In genomic region chr1:119420984-119421575, GRCm38 (mm10) we compare ENCODE assay signal across 8 mouse cellular contexts. TPM values are rescaled to one million over a fixed set of nuclear protein-coding genes. Genes with fewer than 3 reads are reported as not detected.
DNase-seq lines count a peak whose midpoint lies in the region; ATAC-seq lines count a peak whose summit lies in the region.

No protein-coding gene starts in this region.

- DNase-seq in right cerebral cortex, postnatal 4 days: peak; percentile 40
- DNase-seq in right cerebral cortex, adult 18-20 months: no peak
- peak; percentile 36 for DNase-seq in embryo, embryonic 9.5 days (ENCODE audit: extremely low spot score)
- DNase-seq in kidney, postnatal 4 days: peak; percentile 54 to 64
- DNase-seq in spleen, adult 12 weeks (ENCODE audit: low spot score): no peak
- DNase-seq in ovary, postnatal 14 days (ENCODE audit: low spot score): no peak

- H3K9me3 ChIP-seq in heart, embryonic 13.5 days: no peaks in the 10 kb centered on the region
- no peaks in the 10 kb centered on the region for H3K9me3 ChIP-seq in midbrain, embryonic 13.5 days

- H3K36me3 ChIP-seq in heart, embryonic 13.5 days: no peaks in the 10 kb centered on the region
- H3K36me3 ChIP-seq in midbrain, embryonic 13.5 days: no peaks in the 10 kb centered on the region

- peak overlapping the region; percentile 100 for H3K4me2 ChIP-seq in heart, embryonic 13.5 days
- peak overlapping the region; percentile 99 for H3K4me2 ChIP-seq in midbrain, embryonic 13.5 days (replicated peaks)

- H3K27ac ChIP-seq in heart, embryonic 13.5 days (replicated peaks): no peak overlapping the region
- H3K27ac ChIP-seq in midbrain, embryonic 13.5 days: peak overlapping the region; percentile 56

- H3K9ac ChIP-seq in heart, embryonic 13.5 days: peak overlapping the region; percentile 84
- peak overlapping the region; percentile 76 for H3K9ac ChIP-seq in midbrain, embryonic 13.5 days (replicated peaks)

- H3K4me1 ChIP-seq in heart, embryonic 13.5 days: peaks cover 26% of the 10 kb centered on the region
- peaks cover 46% of the 10 kb centered on the region for H3K4me1 ChIP-seq in midbrain, embryonic 13.5 days (replicated peaks)

- under 1% methylated on average over 59 of the region's 78 CpGs for WGBS in heart, embryonic 13.5 days
- WGBS in midbrain, embryonic 13.5 days: 0% methylated on average over 33 of the region's 78 CpGs

- peak overlapping the region; percentile 75 for H3K4me3 ChIP-seq in heart, embryonic 13.5 days
- H3K4me3 ChIP-seq in midbrain, embryonic 13.5 days (replicated peaks): peak overlapping the region; percentile 64

- ATAC-seq in heart, embryonic 13.5 days (ENCODE audit: extremely low read depth, insufficient number of reproducible peaks, low FRiP score, low TSS enrichment): no peak
- peak; percentile 49 for ATAC-seq in midbrain, embryonic 13.5 days

- peaks cover 99% of the 10 kb centered on the region for H3K27me3 ChIP-seq in heart, embryonic 13.5 days (replicated peaks)
- peaks cover 97% of the 10 kb centered on the region for H3K27me3 ChIP-seq in midbrain, embryonic 13.5 days

RNA-seq across cellular contexts. Expression of gene Inhbb, which starts 1.0 kb away (rescaled TPM):
- polyA plus RNA-seq in heart, embryonic 13.5 days (2015; fragmentation: Nextera tagmentation; extraction: Ambion mirVana): 0.28 and 0.55 TPM in 2 replicates
- polyA plus RNA-seq in midbrain, embryonic 13.5 days (2015; fragmentation: Nextera tagmentation; extraction: Ambion mirVana): 1.2 and 1.6 TPM in 2 replicates

Comparison
In these comparisons a context has a peak if more than half of its experiments do, and no peak if none do; other contexts are left out.
1. DNase-seq: peak in right cerebral cortex, postnatal 4 days (single experiment), embryo, embryonic 9.5 days (single experiment) and kidney, postnatal 4 days (2 of 2); none in right cerebral cortex, adult 18-20 months (single experiment), spleen, adult 12 weeks (single experiment) and ovary, postnatal 14 days (single experiment).